Mouse (Mus musculus) kidney, adult 9 months (tissue): ENCODE data around the gene Phgr1.

Source experiments
- DNase-seq: peaks from one replicate; pipeline ENCODE4 v3.0.0; 2022

Phgr1 gene

GRCm38 (mm10) chr2:118772158-118772874 is at the start of gene Phgr1:
Gene Phgr1, plus strand, starts transcription at chr2:118772769.
- no peak for DNase-seq

DNA sequence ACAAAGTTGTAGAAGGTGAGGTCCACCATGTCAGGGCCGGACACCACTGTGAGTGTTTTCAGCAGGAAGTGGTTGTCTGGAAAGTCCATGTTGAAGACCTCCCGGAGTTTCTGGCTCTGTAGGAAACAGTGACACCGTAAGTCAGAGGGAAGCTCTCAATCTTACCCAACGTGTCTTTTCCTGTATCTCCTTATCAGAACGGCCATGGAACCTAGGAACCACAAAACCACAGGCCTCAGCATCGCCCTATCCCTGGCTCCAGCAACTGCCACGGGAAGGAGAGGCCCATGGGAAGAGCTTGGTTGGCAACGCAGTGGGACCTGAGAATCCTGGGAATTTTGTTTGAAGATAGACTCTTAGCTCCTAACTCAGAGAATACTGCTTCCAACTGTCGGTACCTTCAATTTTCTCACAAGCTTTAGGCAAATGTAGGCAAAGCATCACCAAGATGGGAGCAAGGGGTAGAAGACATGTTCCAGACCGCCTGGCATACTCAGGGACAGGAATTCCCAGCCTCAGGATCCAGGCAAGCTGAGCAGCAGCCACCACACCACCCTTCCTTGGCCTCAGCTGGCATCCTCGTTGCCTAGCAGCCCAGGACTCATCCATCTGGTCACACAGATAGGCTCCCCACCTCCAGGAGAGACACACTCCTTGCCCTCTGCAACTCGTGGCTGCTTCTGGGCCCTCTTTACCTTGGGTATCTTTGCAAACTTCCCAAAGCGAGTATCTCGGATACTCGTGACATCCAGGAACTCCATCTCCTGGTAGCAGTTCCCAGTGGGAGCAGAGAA is 48.7 kb upstream of the Phgr1 start:
- no peak for DNase-seq

GRCm38 (mm10) chr2:118725511-118725910 is 47.1 kb upstream of the Phgr1 start:
- peak; percentile 67 for DNase-seq

DNA sequence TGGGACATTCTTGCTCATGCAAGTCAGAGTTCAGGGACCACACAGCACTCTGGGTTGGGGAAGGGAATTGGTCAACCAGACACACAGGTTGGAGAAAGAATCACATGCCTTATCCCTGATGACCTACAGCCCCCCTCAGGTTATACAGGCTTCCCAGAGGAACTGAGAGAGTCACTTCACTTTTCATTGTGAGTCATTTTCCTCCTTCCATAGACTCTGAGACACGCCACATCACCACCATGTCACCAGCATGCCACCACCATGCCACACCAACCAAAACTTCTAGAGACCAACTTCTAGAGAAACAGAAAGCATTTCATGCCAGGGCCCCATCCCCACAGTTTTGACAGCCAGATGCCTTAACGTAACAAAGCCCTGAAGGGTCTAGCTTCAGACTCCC is 45.7 kb upstream of the Phgr1 start:
- no peak for DNase-seq

GRCm38 (mm10) chr2:118727911-118728310 is 44.7 kb upstream of the Phgr1 start:
- no peak for DNase-seq

- no peak for DNase-seq
Measured at GRCm38 (mm10) chr2:118728337-118728736, 44.2 kb upstream of the Phgr1 start, which contains the start of gene Plcb2. Gene Plcb2, minus strand, starts transcription at chr2:118728438.

- DNase-seq, result no peak
Measured at GRCm38 (mm10) chr2:118729194-118729593, 43.4 kb upstream of the Phgr1 start.

DNA sequence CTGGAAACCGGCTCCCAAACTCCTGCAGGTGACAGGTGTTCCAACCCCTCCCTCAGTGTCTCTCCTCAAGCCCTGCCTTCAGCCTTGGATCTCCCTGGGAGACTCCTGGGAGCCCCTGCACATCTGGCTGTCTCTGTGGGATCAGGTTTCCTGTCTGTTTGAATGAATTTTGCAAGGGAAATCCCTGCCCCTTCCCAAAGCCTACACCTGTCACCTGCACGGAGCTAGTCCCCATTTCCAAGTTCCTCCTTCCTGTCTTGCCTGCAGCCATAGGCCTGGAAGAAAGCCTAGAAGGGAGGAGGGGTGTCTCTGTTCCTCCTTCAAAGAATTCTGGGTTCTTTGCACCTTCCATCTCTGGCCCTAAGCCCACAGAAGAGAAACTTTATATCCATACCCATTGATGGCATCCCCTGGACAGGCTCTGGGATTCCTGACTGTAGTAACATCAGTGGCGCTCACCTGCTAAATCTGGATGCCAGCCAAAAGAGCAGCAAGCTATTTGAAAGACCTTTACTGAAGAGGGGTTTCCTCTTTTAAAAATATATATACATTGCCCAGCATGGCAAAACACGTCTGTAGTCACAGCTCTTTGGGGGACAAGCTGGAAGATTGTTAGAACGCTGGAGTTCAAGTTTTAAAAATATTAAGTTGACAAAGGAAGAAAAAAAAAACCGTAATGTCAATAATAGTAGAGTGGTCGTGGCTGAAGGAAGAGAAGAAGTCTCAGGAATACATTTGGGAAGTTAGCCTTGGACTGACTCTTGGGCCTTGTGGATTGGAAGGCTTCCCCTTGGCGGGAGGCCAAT is 42.5 kb upstream of the Phgr1 start:
- no peak for DNase-seq

GRCm38 (mm10) chr2:118730622-118730915 is 42.0 kb upstream of the Phgr1 start:
- peak; percentile 75 for DNase-seq

GRCm38 (mm10) chr2:118731981-118732380 is 40.6 kb upstream of the Phgr1 start:
- DNase-seq, result no peak

DNA sequence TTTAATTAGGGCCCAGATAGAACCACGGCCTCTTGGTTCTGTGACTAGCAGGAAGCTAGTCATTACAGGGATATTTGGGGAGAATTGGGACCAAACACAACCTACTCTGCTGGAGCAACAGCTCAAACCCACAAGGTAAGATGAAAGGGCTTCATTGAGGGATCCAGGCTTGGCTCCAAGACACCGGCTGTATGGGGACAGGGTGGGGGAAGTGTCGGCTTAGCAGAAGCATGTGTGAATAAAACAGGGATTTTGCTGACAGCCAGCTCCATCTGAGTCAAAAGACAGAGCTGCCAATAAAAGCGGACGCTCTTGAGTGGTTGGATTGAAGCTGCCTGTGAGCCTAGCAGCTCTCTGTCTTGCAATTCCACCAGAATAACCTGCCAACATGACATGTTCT is 39.2 kb upstream of the Phgr1 start:
- DNase-seq, result no peak

DNA sequence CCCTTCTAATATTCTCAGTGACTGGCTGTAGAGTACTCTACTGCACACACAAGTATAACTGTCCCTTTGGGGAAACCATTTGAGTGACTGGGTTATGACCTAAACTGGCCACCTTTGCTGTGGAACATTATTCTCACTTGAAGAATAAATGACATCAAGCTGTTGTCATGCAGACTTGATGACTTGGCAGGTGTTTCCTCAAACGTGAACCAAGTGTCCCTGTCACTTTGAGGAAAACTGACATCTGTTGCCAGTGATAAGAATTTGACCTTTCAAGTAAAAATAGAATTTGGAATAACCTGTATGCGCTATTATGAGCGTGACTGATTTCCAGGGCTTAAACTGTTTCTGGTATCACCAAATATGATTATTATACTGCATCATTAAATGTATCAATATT is 32.2 kb upstream of the Phgr1 start:
- no peak for DNase-seq

DNA sequence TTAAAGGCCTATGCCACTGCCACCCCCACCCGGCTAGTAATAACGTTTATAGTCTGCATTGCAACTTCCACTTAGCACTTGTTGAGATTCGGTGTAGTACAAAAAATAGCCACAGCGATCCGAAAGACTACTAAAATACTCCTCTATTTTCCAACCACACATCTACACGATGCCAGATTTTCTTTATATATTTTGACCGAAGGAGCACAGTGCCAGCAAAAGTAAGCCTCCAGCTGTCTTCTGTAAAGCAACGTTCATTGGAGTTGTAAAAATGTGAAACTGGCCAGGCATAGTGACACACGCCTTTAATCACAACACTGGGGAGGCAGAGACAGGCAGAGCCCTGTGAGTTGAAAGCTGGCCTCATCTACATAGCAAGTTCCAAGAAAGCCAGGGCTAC is 31.4 kb upstream of the Phgr1 start:
- DNase-seq, result no peak

GRCm38 (mm10) chr2:118743261-118743943 is 29.2 kb upstream of the Phgr1 start:
- DNase-seq, result peak; percentile 71

GRCm38 (mm10) chr2:118744621-118745020 is 27.9 kb upstream of the Phgr1 start:
- DNase-seq, result no peak

DNA sequence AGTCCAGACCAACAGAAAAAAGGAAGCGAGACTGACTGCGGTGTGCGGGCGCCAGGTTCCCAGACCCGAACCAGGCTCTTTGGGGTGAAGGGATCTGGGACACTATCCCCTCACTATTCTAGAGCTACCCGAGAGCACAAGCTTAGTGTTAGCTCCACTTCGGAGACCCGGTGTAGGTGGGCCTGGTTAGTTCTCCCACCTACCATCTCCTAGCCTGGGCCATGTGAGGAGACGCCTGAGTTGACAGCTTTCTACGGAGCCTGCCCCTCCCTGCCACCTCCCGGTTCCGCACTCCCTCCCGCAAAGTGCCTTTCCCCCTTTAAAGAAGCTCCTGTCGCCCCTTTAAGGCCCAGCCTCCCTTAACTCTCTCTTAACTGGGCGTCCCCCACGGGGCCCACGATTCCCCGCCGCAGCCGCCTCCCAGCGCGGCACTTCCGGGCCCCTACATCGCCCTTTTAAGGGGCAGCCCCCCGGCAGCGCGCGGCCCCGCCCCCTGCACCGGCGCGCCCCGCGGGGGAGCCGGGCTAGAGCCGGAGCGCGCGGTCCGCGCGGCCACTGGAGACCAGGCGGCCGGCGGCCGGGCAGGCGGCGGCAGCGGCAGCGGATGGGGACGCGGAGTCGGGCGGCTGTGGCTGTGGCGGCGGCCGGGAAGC is 27.2 kb upstream of the Phgr1 start, which contains the start of gene Inafm2:
Gene Inafm2 (plus strand): TSS at position 527 of the 653 bp plus-strand sequence.
- DNase-seq, result peak; percentile 93

- DNase-seq, result peak; percentile 33
Measured at GRCm38 (mm10) chr2:118745915-118746901, 26.4 kb upstream of the Phgr1 start.

- DNase-seq, result no peak
Measured at GRCm38 (mm10) chr2:118747301-118747960, 25.1 kb upstream of the Phgr1 start.

DNA sequence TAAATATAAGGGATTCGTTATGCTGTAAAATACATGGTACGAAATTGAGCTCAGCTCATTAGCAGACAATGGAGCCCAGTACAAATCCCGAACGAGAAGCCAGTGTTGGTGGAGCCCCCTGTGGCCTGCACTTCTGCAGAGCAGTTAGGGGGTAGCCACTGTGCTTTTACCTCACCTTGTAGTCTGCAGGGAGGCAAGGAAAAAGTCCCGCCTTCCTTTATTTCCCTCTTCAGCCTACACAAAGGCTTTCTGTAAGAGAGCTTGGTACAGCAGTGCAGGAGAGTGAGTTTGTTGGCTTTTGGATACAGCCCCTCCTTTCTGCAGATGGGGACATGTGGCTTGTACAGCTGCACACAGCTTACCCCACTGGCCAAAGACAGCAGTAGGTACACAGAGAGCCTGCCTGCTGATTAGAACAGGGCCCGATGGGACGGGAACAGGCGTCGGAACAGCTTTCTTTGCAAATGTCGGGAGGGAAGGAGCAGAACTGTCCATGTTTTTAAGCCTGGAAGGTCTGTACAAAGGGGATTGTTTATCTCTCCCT is 23.2 kb upstream of the Phgr1 start:
- no peak for DNase-seq

DNA sequence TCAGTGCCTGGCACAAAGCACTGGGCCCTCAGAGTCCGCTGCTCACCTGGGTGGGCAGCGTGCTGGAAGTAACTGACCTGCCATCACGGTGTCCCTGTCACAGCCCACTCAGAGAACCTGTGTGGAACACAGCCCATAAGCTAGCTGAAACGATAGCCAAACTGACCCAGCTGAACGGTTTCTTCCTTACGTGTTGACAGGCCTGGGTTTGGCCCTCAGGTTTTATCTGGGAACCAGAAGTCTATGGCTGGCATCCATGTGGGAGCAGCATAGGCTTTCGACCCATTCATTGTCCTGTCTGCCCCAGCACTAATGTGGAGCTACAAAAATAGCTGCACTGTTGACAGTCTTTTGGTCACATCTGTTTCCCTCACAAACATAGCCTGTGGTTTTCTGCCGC is 22.1 kb upstream of the Phgr1 start:
- no peak for DNase-seq
